Mouse (Mus musculus) 3134 (cell line): ENCODE measurements around the gene Vsx2.

ENCODE experiments used
- DNase-seq: peaks from one replicate; pipeline ENCODE4 v3.0.0-alpha.2; 2011; ENCODE audit warnings: low spot score; ENCODE audit not compliant: insufficient read length; ENCODE audit errors: extremely low read depth

The Vsx2 gene

GRCm38 (mm10) chr12:84640654-84641053 lies 71.1 kb downstream of the Vsx2 start, which contains the start of gene Vrtn:
Vrtn (plus strand) TSS chr12:84641019.
- no peak for DNase-seq
